ENCODE assay signal across 8 mouse cellular contexts in the genomic region with DNA sequence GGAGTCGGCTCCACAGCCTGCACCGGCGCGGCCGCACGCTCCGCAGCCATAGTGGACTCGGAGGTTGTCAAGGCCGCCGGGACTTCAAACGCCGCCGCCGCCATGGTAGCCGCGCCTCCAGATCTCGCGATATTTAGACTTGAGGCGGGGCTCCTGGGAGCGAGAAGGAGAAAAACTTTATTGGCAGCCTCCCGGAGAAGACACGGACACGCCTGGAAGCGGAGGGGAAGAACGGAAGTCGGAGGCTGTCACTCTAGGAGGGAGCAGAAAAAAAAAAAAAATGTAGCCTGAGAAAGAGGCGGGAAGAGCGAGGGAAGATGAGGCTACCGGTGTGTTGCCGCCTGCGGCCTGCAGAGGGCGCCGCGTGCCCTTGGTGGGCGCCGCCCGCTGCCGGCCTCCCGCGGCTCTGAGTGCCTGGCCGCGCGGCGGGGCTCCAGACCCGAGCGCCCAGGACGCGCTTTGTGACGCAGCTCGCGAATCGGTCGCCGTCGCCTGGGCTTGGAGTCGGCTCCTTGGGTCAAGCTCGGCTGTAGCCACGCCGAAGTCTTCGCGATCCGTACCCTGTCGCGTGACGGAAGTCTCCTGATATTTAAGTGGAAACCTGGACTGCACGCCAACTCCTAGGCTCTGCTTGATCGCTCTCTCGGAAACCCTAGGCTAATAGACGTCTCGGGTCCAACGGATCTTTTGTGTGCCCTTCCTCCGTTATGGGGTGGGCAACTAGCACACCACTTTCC. TPM values are rescaled to one million over a fixed set of nuclear protein-coding genes. Genes with fewer than 3 reads are reported as not detected.
DNase-seq lines count a peak whose midpoint lies in the region; ATAC-seq and TF ChIP-seq lines count a peak whose summit lies in the region.

Ddx20 (minus strand) TSS at position 251 of the 737 bp plus-strand sequence.

- H3K4me2 ChIP-seq in heart, embryonic 11.5 days, result peak within 1 kb of the TSS; percentile 83
- peak within 1 kb of the TSS; percentile 81 for H3K4me2 ChIP-seq in kidney, embryonic 16.5 days (replicated peaks; ENCODE audit: low read depth, low read length)
- peak within 1 kb of the TSS; percentile 85 for H3K4me2 ChIP-seq in myocyte (ENCODE audit: low read depth)

- peak; percentile 76 for TF ChIP-seq POLR2A in brain, embryonic 14.5 days (IDR thresholded peaks at IDR 0.05; ENCODE audit: borderline replicate concordance, extremely low read depth, insufficient read depth, insufficient read length, poor library complexity, severe bottlenecking)
- 0 out of 2 replicates have a peak, but pooled peaks have one; percentile 32 for TF ChIP-seq POLR2A in liver, adult 2 months (IDR thresholded peaks at IDR 0.05; ENCODE audit: extremely low read depth, insufficient read depth, low read length)
- peak; percentile 76 for TF ChIP-seq POLR2A in myocyte (IDR thresholded peaks at IDR 0.05; ENCODE audit: insufficient read length, low read depth)

- H3K27me3 ChIP-seq in C2C12 (ENCODE audit: control insufficient read depth, insufficient read depth, insufficient read length) (no peaks in the 10 kb centered on the region), myocyte (ENCODE audit: control insufficient read depth, insufficient read depth, insufficient read length) (no peaks in the 10 kb centered on the region)
- peaks cover 28% of the 10 kb centered on the region for H3K27me3 ChIP-seq in erythroblast, embryonic 14.5 days (ENCODE audit: control insufficient read depth)
- H3K27me3 ChIP-seq in heart, embryonic 11.5 days (ENCODE audit: control insufficient read depth, insufficient read depth, low read length), result no peaks in the 10 kb centered on the region
- no peaks in the 10 kb centered on the region for H3K27me3 ChIP-seq in kidney, embryonic 16.5 days (ENCODE audit: insufficient read depth, low read length)
- H3K27me3 ChIP-seq in liver, adult 2 months (ENCODE audit: control insufficient read depth, insufficient read depth, low read length), result no peaks in the 10 kb centered on the region
- no peaks in the 10 kb centered on the region for H3K27me3 ChIP-seq in splenic B cell, adult 2 months (ENCODE audit: control insufficient read depth, insufficient read depth, low read length, poor library complexity, severe bottlenecking)

- peak; percentile 99 for DNase-seq in brain, embryonic 14.5 days (ENCODE audit: low read depth)
- DNase-seq in liver, adult 2 months (ENCODE audit: extremely low read depth, low read depth, low spot score), result peak; percentile 96
- DNase-seq in splenic B cell, adult 2 months (ENCODE audit: low read depth, low spot score), result peak; percentile 96

- H3K36me3 ChIP-seq in C2C12 (ENCODE audit: control insufficient read depth, insufficient read depth) (peaks cover 24% of the 10 kb centered on the region), myocyte (ENCODE audit: control insufficient read depth, insufficient read depth) (peaks cover 16% of the 10 kb centered on the region)
- peaks cover 30% of the 10 kb centered on the region for H3K36me3 ChIP-seq in erythroblast, embryonic 14.5 days (ENCODE audit: control insufficient read depth)
- H3K36me3 ChIP-seq in heart, embryonic 11.5 days (ENCODE audit: control insufficient read depth, insufficient read depth, low read length), result peaks cover 4% of the 10 kb centered on the region; the same call in 1 of the 2 replicates
- H3K36me3 ChIP-seq in kidney, embryonic 16.5 days (ENCODE audit: insufficient read depth, low read length), result peaks cover 14% of the 10 kb centered on the region; the same call in 1 of the 2 replicates
- peaks cover 7% of the 10 kb centered on the region; the same call in 1 of the 2 replicates for H3K36me3 ChIP-seq in liver, adult 2 months (ENCODE audit: control insufficient read depth, insufficient read depth, low read length)
- H3K36me3 ChIP-seq in splenic B cell, adult 2 months (ENCODE audit: control insufficient read depth, insufficient read depth, low read length, poor library complexity, severe bottlenecking), result peaks cover 5% of the 10 kb centered on the region; the same call in 1 of the 2 replicates

- peaks cover 24% of the 10 kb centered on the region for H3K79me2 ChIP-seq in C2C12 (ENCODE audit: control insufficient read depth, insufficient read depth)
- H3K79me2 ChIP-seq in liver, adult 2 months (ENCODE audit: control insufficient read depth, insufficient read depth, low read length), result 0 out of 2 replicates have a peak, but pooled peaks cover 5% of the 10 kb centered on the region
- peaks cover 14% of the 10 kb centered on the region for H3K79me2 ChIP-seq in myocyte (ENCODE audit: control insufficient read depth, insufficient read depth)

- H3ac ChIP-seq in C2C12 (ENCODE audit: control insufficient read depth, insufficient read length, low read depth) (peak within 1 kb of the TSS; percentile 98), myocyte (ENCODE audit: control insufficient read depth, insufficient read length) (peak within 1 kb of the TSS; percentile 86)

- H3K4me1 ChIP-seq in erythroblast, embryonic 14.5 days (ENCODE audit: control insufficient read depth), result peaks cover 32% of the 10 kb centered on the region
- peaks cover 6% of the 10 kb centered on the region; the same call in 1 of the 2 replicates for H3K4me1 ChIP-seq in heart, embryonic 11.5 days (ENCODE audit: control insufficient read depth, insufficient read depth, low read length)
- peaks cover 13% of the 10 kb centered on the region for H3K4me1 ChIP-seq in kidney, embryonic 16.5 days (ENCODE audit: insufficient read depth, low read length)
- H3K4me1 ChIP-seq in liver, adult 2 months (ENCODE audit: control insufficient read depth, insufficient read depth, low read length), result 0 out of 2 replicates have a peak, but pooled peaks cover 4% of the 10 kb centered on the region

- H3K79me3 ChIP-seq in C2C12 (ENCODE audit: low read depth), result peaks cover 20% of the 10 kb centered on the region

- under 1% methylated on average over 72 of the region's 72 CpGs for WGBS in heart, embryonic 11.5 days (ENCODE audit: insufficient replicate concordance)
- WGBS in kidney, embryonic 16.5 days, result under 1% methylated on average over 72 of the region's 72 CpGs
- WGBS in liver, adult 2 months, result under 1% methylated on average over 72 of the region's 72 CpGs

- H3K9ac ChIP-seq in heart, embryonic 11.5 days (ENCODE audit: low read depth, low read length), result peak within 1 kb of the TSS; percentile 96
- peak within 1 kb of the TSS; percentile 88 for H3K9ac ChIP-seq in kidney, embryonic 16.5 days (replicated peaks; ENCODE audit: low read length)
- H3K9ac ChIP-seq in liver, adult 2 months (ENCODE audit: low read depth, low read length), result peak within 1 kb of the TSS; percentile 92

- H3K4me3 ChIP-seq in C2C12 (ENCODE audit: insufficient read depth, poor library complexity, severe bottlenecking) (peak within 1 kb of the TSS; percentile 83), myocyte (peak within 1 kb of the TSS; percentile 38)
- H3K4me3 ChIP-seq in erythroblast, embryonic 14.5 days (replicated peaks), result peak within 1 kb of the TSS; percentile 95
- H3K4me3 ChIP-seq in heart, embryonic 11.5 days (ENCODE audit: low read depth, low read length), result peak within 1 kb of the TSS; percentile 91
- peak within 1 kb of the TSS; percentile 90 for H3K4me3 ChIP-seq in kidney, embryonic 16.5 days (ENCODE audit: low read length)
- peak within 1 kb of the TSS; percentile 87 for H3K4me3 ChIP-seq in liver, adult 2 months (ENCODE audit: insufficient read depth, low read depth, low read length)

- peak; percentile 93 for ATAC-seq in heart, embryonic 11.5 days (replicated peaks; ENCODE audit: insufficient number of reproducible peaks, low FRiP score, low TSS enrichment)
- ATAC-seq in kidney, embryonic 16.5 days (ENCODE audit: low FRiP score, low TSS enrichment), result peak; percentile 97

- peak within 1 kb of the TSS; percentile 77 for H3K27ac ChIP-seq in heart, embryonic 11.5 days (ENCODE audit: low read depth, low read length)
- H3K27ac ChIP-seq in kidney, embryonic 16.5 days (ENCODE audit: low read length), result peak within 1 kb of the TSS; percentile 87
- peak within 1 kb of the TSS; percentile 89 for H3K27ac ChIP-seq in liver, adult 2 months (replicated peaks; ENCODE audit: insufficient read depth, low read depth, low read length)

- no peaks in the 10 kb centered on the region for H3K9me3 ChIP-seq in erythroblast, embryonic 14.5 days (ENCODE audit: control insufficient read depth, low read length)
- no peaks in the 10 kb centered on the region for H3K9me3 ChIP-seq in heart, embryonic 11.5 days (replicated peaks; ENCODE audit: control insufficient read depth, low read length)
- H3K9me3 ChIP-seq in kidney, embryonic 16.5 days (ENCODE audit: low read length), result no peaks in the 10 kb centered on the region

- TF ChIP-seq CTCF in C2C12 (IDR thresholded peaks at IDR 0.05; ENCODE audit: control insufficient read depth, insufficient read depth, insufficient read length), result peak; percentile 98
- peak; percentile 92 for TF ChIP-seq CTCF in brain, embryonic 14.5 days (IDR thresholded peaks at IDR 0.05; ENCODE audit: borderline replicate concordance, extremely low read depth, insufficient read depth, insufficient read length)
- peak; percentile 85 for TF ChIP-seq CTCF in liver, adult 2 months (IDR thresholded peaks at IDR 0.05; ENCODE audit: low read depth, low read length)

TF ChIP-seq in C2C12, 6 proteins besides CTCF, POLR2A, EP300 and RAD21:
- TF ChIP-seq CEBPB (IDR thresholded peaks at IDR 0.05; ENCODE audit: low read depth), result no peak
- peak; percentile 14 for TF ChIP-seq MAX (IDR thresholded peaks at IDR 0.05)
TF ChIP-seq in C2C12: peak in this region for 1.

TF ChIP-seq in myocyte, 11 proteins besides CTCF, POLR2A, EP300 and RAD21:
- TF ChIP-seq MAX (IDR thresholded peaks at IDR 0.05; ENCODE audit: low read depth), result no peak
- TF ChIP-seq E2F4 (IDR thresholded peaks at IDR 0.05; ENCODE audit: insufficient read depth), result peak; percentile 76
- TF ChIP-seq USF1 (IDR thresholded peaks at IDR 0.05; ENCODE audit: low read depth), result no peak
- TF ChIP-seq CEBPB (IDR thresholded peaks at IDR 0.05; ENCODE audit: insufficient read depth, poor library complexity, severe bottlenecking), result no peak
- peak; percentile 51 for TF ChIP-seq POLR2AphosphoS2 (IDR thresholded peaks at IDR 0.05; ENCODE audit: insufficient read length, low read depth)
- TF ChIP-seq MYOD1 (IDR thresholded peaks at IDR 0.05; ENCODE audit: control insufficient read depth in 1 of 3, insufficient read length in 2 of 3, low read depth in 2 of 3), result peak in 1 of 3 experiments; percentile 30
- TF ChIP-seq MYOG (IDR thresholded peaks at IDR 0.05; ENCODE audit: control insufficient read depth in 1 of 3, insufficient read depth in 1 of 3, insufficient read length in 2 of 3, low read depth in 2 of 3), result peak in 1 of 3 experiments; percentile 50
TF ChIP-seq in myocyte: peak in this region for 4.

RNA-seq across cellular contexts. Expression of gene Ddx20, which starts in this region (rescaled TPM):
- polyA plus RNA-seq in C2C12 (2012; fragmentation: generic; extraction: Trizol) (15.7 TPM), myocyte (2012; fragmentation: generic; extraction: Trizol) (7.5 TPM)
- 19.5 and 19.9 TPM in 2 replicates for polyA plus RNA-seq in brain, embryonic 14.5 days (2012; rRNA removed)
- 0.23 and 0.36 TPM in 2 replicates for polyA plus RNA-seq in erythroblast, embryonic 14.5 days (2012)
- polyA plus RNA-seq in heart, embryonic 11.5 days (2014; fragmentation: Nextera tagmentation; extraction: Ambion mirVana), result 23.6 and 28.0 TPM in 2 replicates
- polyA plus RNA-seq in kidney, embryonic 16.5 days (2015; fragmentation: Nextera tagmentation; extraction: Ambion mirVana), result 37.9 and 39.3 TPM in 2 replicates
- total RNA-seq in liver, adult 2 months (2014; rRNA removed), result 7.3 and 7.9 TPM in 2 replicates
- 6.9 and 7.4 TPM in 2 replicates for polyA plus RNA-seq in liver, adult 2 months (2012; rRNA removed)

Comparison
In these comparisons a context has a peak if more than half of its experiments do, and no peak if none do; other contexts are left out.
1. Peak in every context shown above with its lines: DNase-seq, ATAC-seq, H3K4me3 ChIP-seq and H3K27ac ChIP-seq.
2. H3K4me3 ChIP-seq: peak in every context shown above with its lines; median percentile 95 in erythroblast, embryonic 14.5 days; 91 in heart, embryonic 11.5 days; 90 in kidney, embryonic 16.5 days; 87 in liver, adult 2 months; 83 in C2C12; 38 in myocyte.